Mouse (Mus musculus): ENCODE measurements at regions not wholly inside any gene's neighbourhood (a gene's known extent, or its start where the extent isn't known, plus 50 kb on each side); places are given as distances from the start of the nearest gene placed in this dataset.

- Histone ChIP-seq H3K27ac (ENCODE audit: insufficient read depth, low read depth, low read length) (no peak overlapping the region), H3K4me1 (ENCODE audit: control insufficient read depth, insufficient read depth, low read length) (peaks cover 9% of the 10 kb centered on the region), H3K4me3 (ENCODE audit: insufficient read depth, low read depth, low read length) (no peak overlapping the region)
- TF ChIP-seq POLR2A (IDR thresholded peaks at IDR 0.05; ENCODE audit: insufficient read depth, low read depth, low read length) (no peak), CTCF (IDR thresholded peaks at IDR 0.05; ENCODE audit: insufficient read depth, low read depth, low read length) (no peak)
- WGBS, result 94% methylated on average over 1 of the region's 1 CpGs
These were observed 977.4 kb downstream of the 4930447A16Rik start for GRCm38 (mm10) chr15:38402762-38403161.

- Histone ChIP-seq H3K4me3 (ENCODE audit: insufficient read depth, low read depth, low read length) (no peak overlapping the region), H3K27ac (ENCODE audit: insufficient read depth, low read depth, low read length) (no peak overlapping the region), H3K4me1 (ENCODE audit: control insufficient read depth, insufficient read depth, low read length) (peaks cover 9% of the 10 kb centered on the region)
- TF ChIP-seq POLR2A (IDR thresholded peaks at IDR 0.05; ENCODE audit: insufficient read depth, low read depth, low read length), result no peak
- WGBS, result 62% methylated on average over 6 of the region's 6 CpGs
These were observed 978.5 kb downstream of the 4930447A16Rik start for GRCm38 (mm10) chr15:38403760-38404375.

- no peak for TF ChIP-seq POLR2A (IDR thresholded peaks at IDR 0.05; ENCODE audit: insufficient read depth, low read depth, low read length)
- no peak for TF ChIP-seq CTCF (IDR thresholded peaks at IDR 0.05; ENCODE audit: insufficient read depth, low read depth, low read length)
- H3K4me1 ChIP-seq (ENCODE audit: control insufficient read depth, insufficient read depth, low read length), result peaks cover 9% of the 10 kb centered on the region
- WGBS, result 50% methylated on average over 13 of the region's 13 CpGs
- no peak overlapping the region for H3K4me3 ChIP-seq (ENCODE audit: insufficient read depth, low read depth, low read length)
- H3K27ac ChIP-seq (ENCODE audit: insufficient read depth, low read depth, low read length), result no peak overlapping the region
These were observed 981.0 kb downstream of the 4930447A16Rik start for GRCm38 (mm10) chr15:38406114-38406960.

- TF ChIP-seq POLR2A (IDR thresholded peaks at IDR 0.05; ENCODE audit: insufficient read depth, low read depth, low read length) (no peak), CTCF (IDR thresholded peaks at IDR 0.05; ENCODE audit: insufficient read depth, low read depth, low read length) (no peak)
- 84% methylated on average over 5 of the region's 5 CpGs for WGBS
- no peak overlapping the region for H3K27ac ChIP-seq (ENCODE audit: insufficient read depth, low read depth, low read length)
- peaks cover 9% of the 10 kb centered on the region for H3K4me1 ChIP-seq (ENCODE audit: control insufficient read depth, insufficient read depth, low read length)
- H3K4me3 ChIP-seq (ENCODE audit: insufficient read depth, low read depth, low read length), result no peak overlapping the region
These were observed 982.1 kb downstream of the 4930447A16Rik start for GRCm38 (mm10) chr15:38407476-38407875.

GRCm38 (mm10) chr15:38409168-38409567, 983.8 kb downstream of the 4930447A16Rik start:
- H3K4me3 ChIP-seq (ENCODE audit: insufficient read depth, low read depth, low read length), result no peak overlapping the region
- H3K27ac ChIP-seq (ENCODE audit: insufficient read depth, low read depth, low read length), result no peak overlapping the region
- 82% methylated on average over 4 of the region's 4 CpGs for WGBS
- no peak for TF ChIP-seq CTCF (IDR thresholded peaks at IDR 0.05; ENCODE audit: insufficient read depth, low read depth, low read length)
- no peak for TF ChIP-seq POLR2A (IDR thresholded peaks at IDR 0.05; ENCODE audit: insufficient read depth, low read depth, low read length)
- peaks cover 9% of the 10 kb centered on the region for H3K4me1 ChIP-seq (ENCODE audit: control insufficient read depth, insufficient read depth, low read length)

GRCm38 (mm10) chr15:38410462-38410861, 985.1 kb downstream of the 4930447A16Rik start:
- TF ChIP-seq CTCF (IDR thresholded peaks at IDR 0.05; ENCODE audit: insufficient read depth, low read depth, low read length) (no peak), POLR2A (IDR thresholded peaks at IDR 0.05; ENCODE audit: insufficient read depth, low read depth, low read length) (no peak)
- 100% methylated on average over 1 of the region's 1 CpGs for WGBS
- no peak overlapping the region for H3K27ac ChIP-seq (ENCODE audit: insufficient read depth, low read depth, low read length)
- H3K4me1 ChIP-seq (ENCODE audit: control insufficient read depth, insufficient read depth, low read length), result peaks cover 9% of the 10 kb centered on the region
- no peak overlapping the region for H3K4me3 ChIP-seq (ENCODE audit: insufficient read depth, low read depth, low read length)

GRCm38 (mm10) chr15:38412481-38412880, 987.1 kb downstream of the 4930447A16Rik start:
- H3K4me3 ChIP-seq (ENCODE audit: insufficient read depth, low read depth, low read length), result no peak overlapping the region
- 96% methylated on average over 3 of the region's 3 CpGs for WGBS
- no peaks in the 10 kb centered on the region for H3K4me1 ChIP-seq (ENCODE audit: control insufficient read depth, insufficient read depth, low read length)
- TF ChIP-seq CTCF (IDR thresholded peaks at IDR 0.05; ENCODE audit: insufficient read depth, low read depth, low read length) (no peak), POLR2A (IDR thresholded peaks at IDR 0.05; ENCODE audit: insufficient read depth, low read depth, low read length) (no peak)
- no peak overlapping the region for H3K27ac ChIP-seq (ENCODE audit: insufficient read depth, low read depth, low read length)

GRCm38 (mm10) chr15:38413329-38413728, 988.0 kb downstream of the 4930447A16Rik start:
- no peak overlapping the region for H3K4me3 ChIP-seq (ENCODE audit: insufficient read depth, low read depth, low read length)
- 83% methylated on average over 6 of the region's 6 CpGs for WGBS
- H3K27ac ChIP-seq (ENCODE audit: insufficient read depth, low read depth, low read length), result no peak overlapping the region
- H3K4me1 ChIP-seq (ENCODE audit: control insufficient read depth, insufficient read depth, low read length), result no peaks in the 10 kb centered on the region
- TF ChIP-seq CTCF (IDR thresholded peaks at IDR 0.05; ENCODE audit: insufficient read depth, low read depth, low read length) (no peak), POLR2A (IDR thresholded peaks at IDR 0.05; ENCODE audit: insufficient read depth, low read depth, low read length) (no peak)

GRCm38 (mm10) chr15:38414318-38415090, 989.1 kb downstream of the 4930447A16Rik start:
- no peak for TF ChIP-seq POLR2A (IDR thresholded peaks at IDR 0.05; ENCODE audit: insufficient read depth, low read depth, low read length)
- TF ChIP-seq CTCF (IDR thresholded peaks at IDR 0.05; ENCODE audit: insufficient read depth, low read depth, low read length), result no peak
- H3K27ac ChIP-seq (ENCODE audit: insufficient read depth, low read depth, low read length), result no peak overlapping the region
- no peak overlapping the region for H3K4me3 ChIP-seq (ENCODE audit: insufficient read depth, low read depth, low read length)
- WGBS, result 62% methylated on average over 8 of the region's 8 CpGs
- no peaks in the 10 kb centered on the region for H3K4me1 ChIP-seq (ENCODE audit: control insufficient read depth, insufficient read depth, low read length)
